Mouse (Mus musculus) cerebellum, adult 2 months (tissue): ENCODE measurements around the gene Tmem198.

ENCODE experiments used
- CTCF ChIP-seq: fragments of 200-500 bp; IDR thresholded peaks from 2 replicates; pipeline ENCODE4 v1.5.1; 2011; ENCODE audit warnings: low read depth, mild to moderate bottlenecking, control low read depth, low read length, moderate library complexity, borderline replicate concordance; ENCODE audit not compliant: insufficient read depth
- POLR2A ChIP-seq: fragments of 200-500 bp; IDR thresholded peaks from 2 replicates; pipeline ENCODE4 v1.6.1; 2011; ENCODE audit warnings: low read length, control low read depth, borderline replicate concordance; ENCODE audit not compliant: insufficient read depth

DNA sequence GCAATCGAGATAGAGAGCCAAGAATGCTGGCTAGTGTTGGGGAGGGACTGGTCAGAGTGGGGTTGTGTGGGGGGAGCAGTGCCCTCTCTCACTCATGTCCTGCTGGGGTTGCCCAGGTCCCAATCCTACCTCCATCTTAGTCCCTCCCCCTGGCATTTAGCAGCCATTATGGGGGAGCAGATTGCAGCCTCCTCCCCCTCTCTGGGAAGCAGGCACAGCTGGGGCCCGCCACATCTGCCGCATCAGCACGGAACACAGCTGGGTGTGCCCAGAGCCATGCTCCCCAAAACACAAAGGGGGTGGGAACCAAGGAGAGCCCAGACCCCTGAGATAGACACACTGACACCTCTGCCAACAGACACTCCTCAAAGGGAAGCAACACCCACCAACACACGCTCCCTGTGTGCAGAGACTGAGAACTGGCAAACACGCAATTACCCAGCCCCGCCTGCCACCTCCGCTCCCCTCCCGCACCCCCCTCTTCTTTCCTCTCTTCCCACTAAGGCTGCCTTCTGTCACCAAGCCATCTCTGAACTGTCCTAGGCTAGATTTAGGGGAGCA lies 34.1 kb upstream of the Tmem198 start:
- no peak for TF ChIP-seq CTCF
- TF ChIP-seq POLR2A: no peak
